Mouse (Mus musculus) embryonic fibroblast, embryonic 13.5 days (primary cell): ENCODE results near the gene Morf4l1. TPM values are rescaled to one million over a fixed set of nuclear protein-coding genes. Genes with fewer than 3 reads are reported as not detected.
"Not testable (repeated sequence)": the region's sequence is repeated elsewhere in the genome, so short reads cannot be mapped to it uniquely, and the experiment has no call there.

Experiments used
- H3K27ac ChIP-seq: 2 replicates; pipeline ENCODE4 v1.5.1; 2012; ENCODE audit warnings: low read length, control low read depth, inconsistent platforms; ENCODE audit not compliant: insufficient read depth
- H3K4me1 ChIP-seq: 2 replicates; pipeline ENCODE4 v1.6.1; 2011; ENCODE audit warnings: low read length; ENCODE audit not compliant: control insufficient read depth, insufficient read depth
- H3K4me3 ChIP-seq: 2 replicates; pipeline ENCODE4 v1.5.1; 2011; ENCODE audit warnings: mild to moderate bottlenecking, control low read depth, low read length; ENCODE audit not compliant: insufficient read depth
- CTCF ChIP-seq: IDR thresholded peaks from 2 replicates; pipeline ENCODE4 v1.5.1; 2011; ENCODE audit warnings: mild to moderate bottlenecking, control low read depth, low read length, moderate library complexity, borderline replicate concordance; ENCODE audit not compliant: insufficient read depth
- POLR2A ChIP-seq: IDR thresholded peaks from 2 replicates; pipeline ENCODE4 v1.6.1; 2011; ENCODE audit warnings: low read depth, mild to moderate bottlenecking, control low read depth, low read length, moderate library complexity
- polyA plus RNA-seq: library from polyadenylated mRNA; stranded (reverse); fragments of >200 nt; gene quantifications from 2 replicates; pipeline ENCODE4 v1.2.4, GENCODE M21; 2011; ENCODE audit warnings: low read depth; ENCODE audit not compliant: missing spikeins, insufficient read length

Gene Morf4l1
- polyA plus RNA-seq, 1 experiment: 660 TPM

GRCm38 (mm10) chr9:90069485-90069884 lies 45.1 kb downstream of the Morf4l1 start:
- TF ChIP-seq CTCF (no peak), POLR2A (no peak)
- Histone ChIP-seq H3K4me1 (no peaks in the 10 kb centered on the region), H3K4me3 (no peak overlapping the region), H3K27ac (no peak overlapping the region)

- TF ChIP-seq CTCF (no peak), POLR2A (no peak)
- Histone ChIP-seq H3K4me3 (no peak overlapping the region), H3K4me1 (no peaks in the 10 kb centered on the region), H3K27ac (no peak overlapping the region)
These were observed 45.8 kb downstream of the Morf4l1 start for GRCm38 (mm10) chr9:90068786-90069185.

GRCm38 (mm10) chr9:90067341-90067740 lies 47.2 kb downstream of the Morf4l1 start:
- Histone ChIP-seq H3K4me3 (no peak overlapping the region), H3K27ac (no peak overlapping the region), H3K4me1 (no peaks in the 10 kb centered on the region)
- no peak for TF ChIP-seq POLR2A
- no peak for TF ChIP-seq CTCF

GRCm38 (mm10) chr9:90060932-90061331 lies 53.6 kb downstream of the Morf4l1 start:
- H3K4me3 ChIP-seq, H3K4me1 ChIP-seq, H3K27ac ChIP-seq: not testable (repeated sequence)

GRCm38 (mm10) chr9:90060574-90060875 lies 54.0 kb downstream of the Morf4l1 start:
- no peak overlapping the region for H3K27ac ChIP-seq
- H3K4me1 ChIP-seq: no peaks in the 10 kb centered on the region
- no peak overlapping the region for H3K4me3 ChIP-seq
- TF ChIP-seq POLR2A (no peak), CTCF (no peak)

GRCm38 (mm10) chr9:90059828-90060573 lies 54.6 kb downstream of the Morf4l1 start:
- no peaks in the 10 kb centered on the region for H3K4me1 ChIP-seq
- no peak overlapping the region for H3K27ac ChIP-seq
- TF ChIP-seq CTCF (no peak), POLR2A (no peak)
- H3K4me3 ChIP-seq: no peak overlapping the region

GRCm38 (mm10) chr9:90056716-90057115 lies 57.9 kb downstream of the Morf4l1 start:
- Histone ChIP-seq H3K27ac (no peak overlapping the region), H3K4me3 (no peak overlapping the region), H3K4me1 (no peaks in the 10 kb centered on the region)
- TF ChIP-seq POLR2A (no peak), CTCF (no peak)

- Histone ChIP-seq H3K27ac (no peak overlapping the region), H3K4me1 (no peaks in the 10 kb centered on the region), H3K4me3 (no peak overlapping the region)
- no peak for TF ChIP-seq CTCF
- TF ChIP-seq POLR2A: no peak
These were observed 58.7 kb downstream of the Morf4l1 start for GRCm38 (mm10) chr9:90055911-90056310.

GRCm38 (mm10) chr9:90055409-90055808 lies 59.2 kb downstream of the Morf4l1 start:
- no peak for TF ChIP-seq POLR2A
- no peak for TF ChIP-seq CTCF
- H3K4me1 ChIP-seq: no peaks in the 10 kb centered on the region
- no peak overlapping the region for H3K27ac ChIP-seq
- H3K4me3 ChIP-seq: peak overlapping the region; percentile 38; the same call in 1 of the 2 replicates

- peak; percentile 34; the same call in 1 of the 2 replicates for TF ChIP-seq CTCF
- TF ChIP-seq POLR2A: peak; percentile 73
- Histone ChIP-seq H3K4me1 (no peaks in the 10 kb centered on the region), H3K27ac (no peak overlapping the region), H3K4me3 (peak overlapping the region; percentile 58)
These were observed 60.0 kb downstream of the Morf4l1 start for GRCm38 (mm10) chr9:90054371-90055145.

- H3K4me1 ChIP-seq: no peaks in the 10 kb centered on the region; the same call in 1 of the 2 replicates
- no peak within 1 kb of the TSS for H3K27ac ChIP-seq
- TF ChIP-seq POLR2A (no peak), CTCF (no peak)
- peak within 1 kb of the TSS; percentile 58 for H3K4me3 ChIP-seq
These were observed 60.7 kb downstream of the Morf4l1 start, which contains the start of gene Ctsh for GRCm38 (mm10) chr9:90053852-90054251. Gene Ctsh, plus strand, starts transcription at chr9:90054152.
